Mouse (Mus musculus): ENCODE results near the gene Zfp598.
"Not testable (repeated sequence)": the region's sequence is repeated elsewhere in the genome, so short reads cannot be mapped to it uniquely, and the experiment has no call there.

Gene Zfp598

GRCm38 (mm10) chr17:24645916-24646315 lies 23.6 kb upstream of the Zfp598 start:
- in situ Hi-C loops (cut with MboI, MseI), result no loop called here

- in situ Hi-C loops (cut with MboI, MseI), result no loop called here
These were observed 23.1 kb upstream of the Zfp598 start for GRCm38 (mm10) chr17:24646381-24646780.

- in situ Hi-C loops (cut with MboI, MseI), result no loop called here
These were observed 22.0 kb upstream of the Zfp598 start for GRCm38 (mm10) chr17:24647493-24647892.

DNA sequence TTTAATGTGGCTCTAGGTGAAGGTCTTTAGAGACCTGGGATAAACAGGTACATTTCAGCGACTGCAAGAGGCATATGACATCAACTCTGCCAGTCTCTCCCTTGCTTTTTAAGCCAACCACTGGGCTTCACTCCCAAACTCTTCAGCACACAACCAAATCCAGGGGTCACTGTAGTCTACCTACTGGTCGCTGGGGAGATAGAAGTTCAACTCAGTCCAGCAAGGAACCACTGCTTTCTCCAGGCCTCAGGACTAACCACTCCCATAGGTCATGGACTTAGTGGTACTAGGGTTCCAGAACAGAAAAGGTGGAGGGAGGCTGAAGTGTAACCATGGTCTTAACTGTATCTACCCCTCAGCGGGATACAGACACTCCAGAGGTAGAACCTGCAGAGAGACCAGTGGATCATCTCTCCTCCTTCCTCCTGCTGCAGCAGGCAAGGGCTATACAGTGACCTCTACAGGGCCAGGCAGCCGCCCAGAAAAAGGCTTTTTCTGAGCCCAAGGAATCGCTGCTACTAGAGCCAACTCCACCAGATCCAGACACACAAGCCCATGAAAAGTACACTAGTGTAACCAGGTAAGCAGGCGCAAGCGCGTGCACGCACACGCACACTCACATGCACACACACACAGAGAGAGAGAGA lies 20.6 kb upstream of the Zfp598 start:
- in situ Hi-C loops (cut with MboI, MseI), result no loop called here

DNA sequence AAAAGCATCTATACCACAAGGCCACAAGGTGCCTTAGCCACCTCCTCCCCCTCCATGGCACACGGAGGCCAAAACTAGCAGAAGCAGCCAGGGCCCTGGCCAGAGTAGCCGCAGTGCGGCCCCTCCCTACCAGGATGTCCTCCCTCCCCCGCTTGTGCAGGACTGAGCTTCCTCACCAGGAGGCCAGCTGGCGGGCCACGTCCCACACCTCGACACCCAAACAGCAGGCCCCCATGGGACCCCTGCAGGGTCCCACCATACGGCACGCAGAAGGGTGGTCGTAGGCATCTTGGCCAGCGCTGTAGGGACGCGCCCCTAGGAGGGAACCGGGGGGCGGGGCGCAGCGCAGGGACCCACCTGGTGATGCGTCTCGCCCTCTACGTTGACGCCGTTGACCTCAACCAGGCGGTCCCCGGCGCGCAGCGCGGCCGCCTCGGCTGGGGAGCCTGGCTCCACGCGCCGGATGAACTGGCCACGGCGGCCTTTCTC lies 19.9 kb upstream of the Zfp598 start:
- in situ Hi-C loops (cut with MboI, MseI), result loop anchor here in 1 of 2 experiments (5.0 kb wide), 1 partner anchor 152 kb away; no protein-coding TSS in a partner anchor

- in situ Hi-C loops (cut with MboI, MseI), result loop anchor here in 1 of 2 experiments (5.0 kb wide), 1 partner anchor 153 kb away; no protein-coding TSS in a partner anchor
These were observed 19.3 kb upstream of the Zfp598 start, which contains the start of gene Slc9a3r2 for GRCm38 (mm10) chr17:24650070-24650616. Gene Slc9a3r2, minus strand, starts transcription at chr17:24650327.

GRCm38 (mm10) chr17:24650766-24651165 lies 18.7 kb upstream of the Zfp598 start:
- in situ Hi-C loops (cut with MboI, MseI), result loop anchor here in 1 of 2 experiments (5.0 kb wide), 1 partner anchor 153 kb away; no protein-coding TSS in a partner anchor

- in situ Hi-C loops (cut with MboI, MseI), result loop anchor here in 1 of 2 experiments (5.0 kb wide), 1 partner anchor 155 kb away; no protein-coding TSS in a partner anchor
These were observed 17.7 kb upstream of the Zfp598 start for GRCm38 (mm10) chr17:24651835-24652234.

GRCm38 (mm10) chr17:24653967-24654710 lies 15.3 kb upstream of the Zfp598 start:
- in situ Hi-C loops (cut with MboI, MseI), result loop anchor here in 1 of 2 experiments (5.0 kb wide), 1 partner anchor 157 kb away; no protein-coding TSS in a partner anchor

- in situ Hi-C loops (cut with MboI, MseI), result loop anchor here in 1 of 2 experiments (5.0 kb wide), 2 partner anchors 118 to 158 kb away; no protein-coding TSS in a partner anchor
These were observed 14.5 kb upstream of the Zfp598 start for GRCm38 (mm10) chr17:24654969-24655368.

DNA sequence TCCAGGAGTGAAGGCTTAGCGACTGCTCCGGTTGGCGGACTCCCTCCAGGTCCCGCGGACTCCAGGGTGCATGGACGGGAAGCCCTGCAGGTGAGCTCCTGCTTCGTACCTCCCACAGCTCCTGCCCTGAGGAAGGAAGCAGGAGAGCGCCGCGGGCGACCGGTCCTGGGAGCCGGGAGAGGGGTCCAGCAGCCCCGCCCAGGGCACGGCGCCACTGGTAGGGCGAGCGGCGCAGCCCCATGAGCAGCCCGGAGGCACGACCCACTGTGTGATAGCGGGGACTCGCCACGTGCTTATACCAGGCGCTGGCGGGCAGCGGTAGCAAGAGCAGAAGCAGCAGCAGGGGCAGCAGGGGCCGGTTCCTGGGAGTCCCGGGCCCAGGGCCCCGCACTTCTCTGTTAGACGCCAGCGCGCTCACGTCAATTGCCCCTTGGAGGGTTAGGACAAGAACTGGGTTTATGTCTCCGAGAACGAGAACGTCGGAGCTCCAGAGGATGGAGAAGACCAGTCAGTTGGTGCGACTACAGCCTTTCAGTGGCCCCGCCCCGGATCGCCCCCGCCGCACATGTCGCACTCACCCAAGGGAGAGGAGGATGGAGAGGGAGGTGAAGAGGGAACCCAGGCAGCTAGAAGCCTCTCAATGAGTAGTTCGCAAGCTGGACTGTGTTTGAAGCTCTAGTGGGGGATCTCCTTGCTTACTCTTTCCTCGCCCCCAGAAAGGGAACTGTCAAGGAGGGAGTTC lies 11.3 kb upstream of the Zfp598 start, which contains the start of gene Npw:
Gene Npw (minus strand): TSS at position 441 of the 742 bp plus-strand sequence.
- in situ Hi-C loops (cut with MboI, MseI), result loop anchor here in 1 of 2 experiments (5.0 kb wide), 1 partner anchor 121 kb away; no protein-coding TSS in a partner anchor

DNA sequence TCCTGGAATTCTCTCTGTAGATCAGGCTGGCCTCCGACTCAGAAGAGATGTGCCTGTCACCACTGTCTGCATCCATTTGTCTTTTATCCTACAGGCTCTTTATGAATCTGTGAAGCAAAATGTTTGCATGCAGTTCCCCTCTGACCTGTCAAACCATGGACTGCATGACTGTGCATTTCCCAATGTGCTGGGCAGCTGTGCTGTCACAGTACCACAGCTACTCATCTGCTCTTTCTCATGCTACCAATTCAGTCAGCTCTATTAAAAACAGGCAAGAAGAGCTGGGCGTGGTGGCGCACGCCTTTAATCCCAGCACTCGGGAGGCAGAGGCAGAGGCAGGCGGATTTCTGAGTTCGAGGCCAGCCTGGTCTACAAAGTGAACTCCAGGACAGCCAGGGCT lies 2.5 kb upstream of the Zfp598 start:
- in situ Hi-C loops (cut with MboI, MseI), result not testable (repeated sequence)

GRCm38 (mm10) chr17:24667416-24667815 lies 2.1 kb upstream of the Zfp598 start:
- in situ Hi-C loops (cut with MboI, MseI), result no loop called here

DNA sequence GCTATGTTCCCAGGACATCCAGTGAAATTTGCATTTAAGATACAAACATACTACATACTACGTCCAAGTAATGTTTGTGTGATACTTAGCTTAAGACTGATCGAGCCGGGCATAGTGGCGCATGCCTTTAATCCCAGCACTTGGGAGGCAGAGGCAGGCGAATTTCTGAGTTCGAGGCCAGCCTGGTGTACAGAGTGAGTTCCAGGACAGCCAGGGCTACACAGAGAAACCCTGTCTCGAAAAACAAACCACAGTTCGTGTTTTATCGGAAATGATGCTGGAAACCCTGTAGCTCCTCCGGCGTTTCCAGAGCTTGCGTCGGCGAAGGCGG lies 308 bp upstream of the Zfp598 start:
- in situ Hi-C loops (cut with MboI, MseI), result not testable (repeated sequence)

GRCm38 (mm10) chr17:24670246-24670844 lies 858 bp downstream of the Zfp598 start:
- in situ Hi-C loops (cut with MboI, MseI), result no loop called here

GRCm38 (mm10) chr17:24671346-24671745 lies 1.9 kb downstream of the Zfp598 start:
- in situ Hi-C loops (cut with MboI, MseI), result no loop called here

DNA sequence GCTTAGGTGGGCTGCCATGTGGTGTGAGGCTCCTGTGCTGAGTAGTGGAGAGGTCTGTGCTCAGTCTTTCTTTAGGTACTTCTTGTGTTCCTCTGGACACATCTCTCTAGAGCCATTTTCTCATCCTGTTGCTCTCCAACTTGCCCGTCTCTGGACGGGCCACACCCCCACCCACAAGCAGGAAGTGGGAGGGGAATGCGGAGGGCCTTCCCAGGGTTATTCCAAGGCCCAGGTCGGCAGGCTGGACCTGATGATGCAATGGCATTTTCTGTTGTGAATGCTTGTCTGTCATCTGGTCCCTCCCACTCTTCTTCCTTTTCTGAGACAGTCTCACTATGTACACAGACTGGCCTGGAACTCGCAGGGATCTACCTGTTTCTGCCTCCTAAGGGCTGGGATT lies 2.7 kb downstream of the Zfp598 start:
- in situ Hi-C loops (cut with MboI, MseI), result no loop called here

DNA sequence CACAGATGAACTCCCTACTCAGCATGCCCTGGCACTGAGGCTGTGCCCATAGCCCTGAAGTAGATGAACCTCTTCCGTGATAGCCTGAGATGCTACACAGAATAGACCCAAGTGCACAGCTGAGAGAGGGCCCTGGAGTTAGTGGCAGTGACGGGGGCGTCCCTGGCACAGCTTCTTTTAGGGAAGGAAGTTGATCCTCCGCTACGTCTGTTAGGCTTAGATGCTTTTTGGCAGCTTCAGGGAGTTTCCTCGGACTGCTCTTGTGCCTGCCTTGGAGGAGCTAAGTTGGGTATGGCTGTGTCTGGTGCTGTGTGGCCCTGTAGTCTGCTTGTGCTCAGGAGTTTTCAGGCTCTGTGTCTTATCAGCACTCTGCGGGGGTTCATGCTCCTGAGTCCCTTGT lies 4.8 kb downstream of the Zfp598 start:
- in situ Hi-C loops (cut with MboI, MseI), result no loop called here

DNA sequence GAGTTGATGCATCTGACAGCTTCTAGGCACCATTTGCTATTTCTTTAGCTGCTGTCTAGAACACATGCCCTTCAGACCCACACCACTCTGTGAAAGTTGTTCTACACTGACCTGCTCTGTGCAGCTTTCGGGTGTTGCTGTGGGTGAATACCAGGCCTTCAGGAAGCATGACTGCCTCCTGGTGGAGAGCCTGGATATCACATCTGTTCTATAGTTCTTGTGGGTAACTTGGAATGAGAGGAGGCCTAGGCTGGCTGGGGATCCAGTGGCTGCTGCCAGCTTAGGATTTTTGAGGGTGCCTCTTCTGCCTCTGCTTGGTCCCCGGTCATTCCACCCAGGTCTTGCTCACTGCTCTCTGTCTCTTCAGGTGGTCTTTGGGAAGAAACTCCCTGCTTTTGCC lies 6.7 kb downstream of the Zfp598 start:
- in situ Hi-C loops (cut with MboI, MseI), result no loop called here

- in situ Hi-C loops (cut with MboI, MseI), result no loop called here
These were observed 7.4 kb downstream of the Zfp598 start for GRCm38 (mm10) chr17:24676877-24677276.
